Mouse (Mus musculus): Measurements from ENCODE around the gene Myo18b. TPM values are rescaled to one million over a fixed set of nuclear protein-coding genes. Genes with fewer than 3 reads are reported as not detected.

Myo18b gene
- polyA plus RNA-seq, 1 experiment: 2.0 TPM

DNA sequence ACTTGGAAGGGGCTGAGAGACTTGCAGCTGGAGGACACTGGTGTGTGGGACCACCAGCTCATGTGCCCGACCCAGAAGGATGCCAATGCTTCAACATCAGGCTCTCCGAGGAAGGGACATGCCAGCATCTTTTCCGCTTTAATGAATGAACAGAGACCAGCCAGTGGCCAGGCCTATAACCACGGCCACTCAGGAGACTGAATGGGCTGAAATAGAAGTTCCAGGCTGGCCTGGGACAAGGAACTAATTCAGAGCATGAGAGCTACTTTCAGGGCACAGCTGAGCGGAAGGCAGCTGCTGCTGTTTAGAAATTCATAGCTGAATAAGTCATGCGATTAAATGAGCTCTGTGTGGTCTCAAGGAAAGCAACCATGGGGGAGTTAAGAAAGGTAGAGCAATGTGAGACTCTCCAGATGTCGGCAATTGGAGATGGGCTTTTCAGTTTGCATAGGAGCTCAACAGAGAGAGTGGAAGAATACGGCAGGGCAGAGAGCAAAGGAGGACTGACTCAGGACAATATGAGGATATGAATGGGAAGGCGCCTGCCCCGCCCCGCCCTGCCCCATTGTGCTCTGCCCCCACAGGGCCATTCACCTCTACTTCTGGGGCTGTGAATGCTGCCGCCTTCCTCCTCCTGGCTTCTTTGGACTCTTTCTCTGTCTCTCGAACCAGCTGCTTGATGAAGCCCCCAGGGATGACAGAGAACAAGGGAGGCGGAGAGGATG lies 18.6 kb downstream of the Myo18b start:
- DNase-seq (ENCODE audit: low read depth): no peak

DNA sequence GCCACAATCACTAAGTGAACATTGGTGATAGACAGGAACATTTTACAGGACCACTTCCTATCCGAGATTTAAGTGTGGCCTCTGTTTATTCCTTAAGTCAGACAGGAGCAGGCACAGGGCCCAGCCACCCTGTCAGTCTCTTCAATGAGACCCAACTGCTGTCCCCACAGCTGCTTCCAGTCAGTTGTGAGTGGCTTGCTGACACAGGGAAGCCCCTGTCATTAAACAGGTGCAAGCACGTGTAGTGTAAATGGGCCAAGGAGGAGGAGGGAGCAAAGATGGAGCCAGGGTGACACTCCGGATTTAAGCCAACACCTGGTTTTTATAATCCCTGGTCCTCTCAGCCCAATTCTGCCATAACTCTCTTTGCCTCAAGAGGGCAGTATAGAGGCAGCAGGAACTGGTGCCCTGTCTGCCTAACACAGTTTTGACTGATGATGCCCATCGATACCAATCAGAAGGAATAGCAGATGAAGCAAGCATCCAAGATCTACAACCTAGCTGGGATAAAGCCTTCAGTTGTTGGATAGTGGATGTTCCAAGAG lies 19.2 kb downstream of the Myo18b start:
- DNase-seq (ENCODE audit: low read depth): no peak

- no peak for DNase-seq (ENCODE audit: low read depth)
These were observed 23.2 kb downstream of the Myo18b start for GRCm38 (mm10) chr5:112872999-112873398.

DNA sequence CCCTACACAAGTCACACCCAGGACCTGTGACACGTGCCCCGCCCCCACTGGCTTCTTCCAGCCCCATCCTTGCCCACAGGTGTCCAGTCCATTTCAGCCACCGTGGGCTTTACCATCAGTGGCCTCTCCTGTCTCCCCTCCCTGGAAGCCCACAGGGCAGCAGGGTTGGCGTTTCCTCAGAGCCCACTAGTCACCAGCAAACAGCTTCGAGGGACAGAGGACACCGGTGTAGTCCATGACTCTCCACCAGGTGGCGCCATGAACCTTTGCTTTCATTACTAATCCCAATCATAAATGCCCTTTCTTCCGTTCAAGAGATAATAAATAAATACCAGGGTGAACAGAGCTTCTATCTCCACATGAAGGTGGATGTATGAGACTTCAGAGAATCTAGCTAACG lies 25.4 kb downstream of the Myo18b start:
- DNase-seq (ENCODE audit: low read depth): no peak

DNA sequence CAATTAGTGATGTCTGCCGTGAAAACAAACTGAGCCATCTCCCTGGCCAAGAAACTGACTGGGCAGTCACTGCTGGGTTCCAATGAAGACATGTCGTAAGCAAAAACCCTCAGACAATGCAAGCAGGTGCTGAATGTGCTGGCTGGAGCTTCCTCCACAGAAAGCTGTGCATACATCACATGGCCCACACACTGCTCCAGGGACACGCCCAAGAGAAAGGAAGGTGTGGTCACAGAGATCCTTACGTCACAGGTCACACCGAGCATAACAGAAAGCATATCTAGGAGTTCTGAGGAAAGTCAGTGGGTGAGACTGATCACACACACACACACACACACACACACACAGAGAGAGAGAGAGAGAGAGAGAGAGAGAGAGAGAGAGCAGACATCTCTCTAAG lies 27.5 kb downstream of the Myo18b start:
- DNase-seq (ENCODE audit: low read depth): no peak

GRCm38 (mm10) chr5:112864719-112865367 lies 31.3 kb downstream of the Myo18b start:
- DNase-seq (ENCODE audit: low read depth): no peak

- DNase-seq (ENCODE audit: low read depth): no peak
These were observed 36.7 kb downstream of the Myo18b start for GRCm38 (mm10) chr5:112859379-112860035.

GRCm38 (mm10) chr5:112853179-112853578 lies 43.0 kb downstream of the Myo18b start:
- DNase-seq (ENCODE audit: low read depth): no peak

DNA sequence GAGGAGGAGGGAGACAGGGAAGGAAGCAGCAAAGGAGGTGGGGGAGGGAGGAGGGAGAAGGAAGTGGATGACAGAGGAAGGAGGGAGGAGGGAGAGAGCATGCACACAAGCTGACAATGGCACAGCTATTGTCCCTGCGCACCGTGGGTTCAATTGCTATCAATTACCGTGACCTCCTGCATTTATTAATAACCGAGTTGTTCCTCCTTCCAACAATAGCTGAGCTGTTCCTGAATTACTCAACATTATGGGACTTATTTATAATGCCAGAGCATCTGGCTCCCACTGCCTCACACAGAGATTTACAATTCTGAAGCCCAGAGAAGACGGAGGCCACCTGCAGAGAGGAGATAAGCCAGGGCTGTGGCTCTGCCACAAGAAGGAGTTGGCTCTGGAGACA lies 44.8 kb downstream of the Myo18b start:
- DNase-seq (ENCODE audit: low read depth): no peak

GRCm38 (mm10) chr5:112848586-112849280 lies 47.4 kb downstream of the Myo18b start:
- no peak for DNase-seq (ENCODE audit: low read depth)

DNA sequence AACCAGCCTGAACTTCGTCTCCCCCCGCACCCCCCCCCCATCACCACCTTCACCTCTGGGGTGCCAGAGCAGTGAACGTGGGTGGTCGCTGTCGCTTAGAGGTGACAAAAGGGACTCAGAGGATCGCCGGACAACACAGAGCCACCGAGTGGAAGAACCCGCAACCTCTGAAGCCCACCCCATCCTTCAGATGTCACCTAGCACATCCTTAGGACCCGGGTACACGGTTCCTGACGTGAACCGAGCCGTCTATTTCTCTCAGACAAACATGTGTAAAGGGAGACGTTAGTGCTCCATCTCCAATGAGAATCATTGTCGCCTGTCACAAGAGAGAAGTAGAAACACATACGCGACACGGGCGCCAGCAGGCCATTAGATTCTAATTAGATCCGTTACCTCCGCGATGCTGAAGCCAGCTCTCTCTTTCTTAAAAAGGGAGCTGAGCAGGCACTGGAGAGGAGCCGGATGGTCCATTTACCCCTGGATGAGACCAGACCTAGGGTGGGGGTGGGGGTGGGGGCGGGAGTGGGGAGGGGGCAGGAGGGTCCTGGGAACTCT lies 48.1 kb downstream of the Myo18b start:
- no peak for DNase-seq (ENCODE audit: low read depth)

DNA sequence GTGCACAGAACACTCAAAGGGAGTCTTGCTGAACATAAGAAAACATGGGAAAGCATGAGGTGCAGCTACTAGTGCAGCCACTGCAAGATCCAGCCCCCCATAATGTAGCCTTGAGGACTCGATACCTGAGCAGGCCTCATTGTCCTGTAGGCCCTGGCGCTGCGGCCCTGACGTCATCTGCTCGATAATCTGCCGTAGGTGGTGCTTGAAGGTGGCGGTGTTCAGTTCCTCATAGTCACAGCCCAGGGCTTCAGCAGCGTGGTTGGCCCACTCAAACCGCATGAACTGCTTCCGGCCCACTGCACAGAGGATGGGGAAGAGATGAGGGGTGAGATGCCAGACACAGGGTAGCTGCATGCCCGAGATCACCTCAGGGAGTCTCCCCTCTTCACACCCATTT lies 50.0 kb downstream of the Myo18b start:
- DNase-seq (ENCODE audit: low read depth): no peak

DNA sequence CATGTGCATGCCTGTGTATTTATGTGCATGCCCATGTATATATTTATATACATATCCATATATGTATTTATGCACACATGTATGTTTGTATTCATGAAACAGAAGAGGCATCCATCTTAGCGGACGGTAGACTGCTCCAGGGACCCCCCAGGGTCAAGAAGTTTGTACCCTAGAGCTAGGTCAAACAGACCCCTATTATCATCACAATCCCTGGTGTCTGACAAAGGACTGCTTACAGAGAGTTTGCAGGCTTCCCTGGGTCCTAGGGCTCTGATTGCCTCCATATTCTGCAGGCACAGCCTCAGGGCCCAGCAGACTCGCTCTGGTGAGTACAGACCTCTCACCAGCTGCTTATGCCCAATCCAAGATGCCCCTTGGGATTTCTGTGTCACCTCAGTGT lies 51.7 kb downstream of the Myo18b start:
- DNase-seq (ENCODE audit: low read depth): no peak

GRCm38 (mm10) chr5:112843676-112844257 lies 52.4 kb downstream of the Myo18b start:
- DNase-seq (ENCODE audit: low read depth): no peak

GRCm38 (mm10) chr5:112842696-112843095 lies 53.5 kb downstream of the Myo18b start:
- DNase-seq (ENCODE audit: low read depth): no peak

DNA sequence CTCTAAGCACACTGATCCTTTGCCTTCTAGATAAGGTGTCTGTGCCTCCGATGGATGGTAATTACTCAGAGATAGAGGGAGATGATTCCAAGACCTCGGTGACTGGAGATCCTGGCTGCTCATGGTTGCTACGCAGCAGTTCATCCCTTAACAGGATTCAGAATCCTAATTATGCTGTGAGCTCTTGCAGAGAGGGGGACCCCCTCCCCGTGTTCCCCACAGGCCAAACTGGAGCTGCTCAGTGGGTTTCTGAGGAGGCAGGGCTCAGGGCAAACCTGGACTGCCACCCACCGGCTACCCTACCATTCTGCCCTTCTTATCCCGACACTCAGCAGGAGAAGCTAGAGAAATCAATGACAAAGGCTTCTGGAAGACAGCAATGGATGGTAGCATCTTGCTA lies 54.3 kb downstream of the Myo18b start:
- no peak for DNase-seq (ENCODE audit: low read depth)

DNA sequence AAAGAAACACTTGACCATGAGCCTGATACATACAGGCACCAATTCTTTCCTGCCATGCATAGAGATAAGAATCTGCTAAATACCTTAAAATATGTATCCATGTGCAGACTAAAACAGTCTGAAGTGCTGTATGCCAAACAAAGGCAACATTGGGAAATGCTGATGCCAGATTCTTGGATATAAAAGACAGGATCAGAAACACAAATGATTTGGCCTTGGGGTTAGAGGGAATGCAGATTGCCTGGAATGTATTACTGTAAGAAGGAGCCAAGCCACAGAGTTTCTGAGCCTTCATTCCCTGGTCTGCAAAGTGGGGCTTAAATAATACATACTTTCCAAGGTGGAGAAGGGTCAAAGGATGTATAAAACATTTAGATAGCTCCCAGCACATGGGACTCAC lies 61.3 kb downstream of the Myo18b start:
- no peak for DNase-seq (ENCODE audit: low read depth)

- no peak for DNase-seq (ENCODE audit: low read depth)
These were observed 62.3 kb downstream of the Myo18b start for GRCm38 (mm10) chr5:112833866-112834265.

DNA sequence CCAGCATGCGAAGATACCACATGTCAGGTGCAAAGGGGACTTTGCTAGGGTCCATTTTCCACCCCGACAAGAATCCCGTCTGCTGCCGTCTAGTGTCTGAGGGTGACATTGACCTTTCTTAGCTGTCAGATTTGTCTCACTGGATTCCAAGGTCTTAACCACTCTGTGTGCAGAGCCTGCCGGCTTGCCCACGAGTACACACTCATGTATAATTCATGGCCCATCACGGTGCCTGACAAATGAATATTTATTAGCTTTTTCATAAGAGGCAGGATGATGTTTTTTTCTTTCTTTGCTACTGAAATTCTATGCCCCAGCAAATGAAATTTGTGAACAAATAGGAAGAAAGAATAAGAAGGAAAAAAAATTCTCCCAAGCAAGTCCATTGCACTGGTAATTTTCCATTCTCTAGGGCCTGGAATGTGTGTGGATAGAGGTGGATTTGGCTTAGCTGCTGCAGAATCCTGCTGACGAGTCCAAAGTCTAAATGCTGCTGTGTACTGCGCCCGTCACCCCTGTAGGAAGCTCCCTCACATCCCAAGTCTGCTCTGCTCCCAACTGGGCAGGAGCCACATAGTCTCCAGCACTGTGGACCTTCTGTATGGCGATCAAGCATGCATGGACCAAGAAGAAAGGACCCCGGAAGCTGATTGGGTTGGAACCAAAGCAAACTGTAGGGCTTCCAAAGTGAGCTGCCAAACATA lies 70.9 kb downstream of the Myo18b start:
- DNase-seq (ENCODE audit: low read depth): no peak

- no peak for DNase-seq (ENCODE audit: low read depth)
These were observed 71.8 kb downstream of the Myo18b start for GRCm38 (mm10) chr5:112824376-112824775.

- no peak for DNase-seq (ENCODE audit: low read depth)
These were observed 73.7 kb downstream of the Myo18b start for GRCm38 (mm10) chr5:112822426-112822825.

All from gonadal fat pad, adult 2 months (tissue).